Mouse (Mus musculus): ENCODE data around the gene Ccdc24. TPM values are rescaled to one million over a fixed set of nuclear protein-coding genes. Genes with fewer than 3 reads are reported as not detected.

The Ccdc24 gene
- total RNA-seq, 1 experiment: 1.0 TPM

DNA sequence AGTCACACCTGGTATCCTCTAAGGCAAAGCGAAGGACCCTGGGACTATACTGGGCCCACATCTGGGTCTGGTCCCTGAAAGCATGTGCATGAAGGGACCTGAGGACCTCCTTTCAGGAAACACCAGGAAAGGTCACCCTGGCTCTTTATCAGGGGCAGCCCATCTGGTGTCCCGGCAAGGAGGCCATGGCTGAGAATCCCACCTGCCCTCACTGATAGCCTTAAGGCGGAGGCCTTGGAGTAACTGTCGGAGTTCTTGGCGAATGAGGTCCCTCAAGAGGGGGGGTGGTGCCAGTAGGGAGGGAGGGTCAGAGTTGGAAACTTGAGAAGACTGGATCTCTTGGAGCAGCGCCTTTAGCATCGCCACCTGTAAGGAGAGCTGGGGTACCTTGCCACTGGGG lies 570 bp downstream of the Ccdc24 start:
- Histone ChIP-seq H3K9ac (ENCODE audit: insufficient read depth, low read depth, low read length, poor library complexity, severe bottlenecking) (no peak overlapping the region), H3K4me1 (ENCODE audit: control insufficient read depth in 2 of 2, insufficient read depth in 2 of 2, low read length in 2 of 2, poor library complexity in 1 of 2) (peaks cover 0 to 13% of the 10 kb centered on the region in 2 experiments; a peak in 2 of 4 replicates), H3K27ac (ENCODE audit: insufficient read depth, low read depth, low read length, poor library complexity, severe bottlenecking) (no peak overlapping the region), H3K36me3 (ENCODE audit: control insufficient read depth, insufficient read depth, low read length, poor library complexity, severe bottlenecking) (peaks cover 8% of the 10 kb centered on the region; the same call in 1 of the 2 replicates), H3K4me3 (ENCODE audit: insufficient read depth in 1 of 2, low read depth in 1 of 2, low read length in 2 of 2, poor library complexity in 1 of 2, severe bottlenecking in 1 of 2) (no peak overlapping the region), H3K9me3 (ENCODE audit: control insufficient read depth, insufficient read depth, low read depth, low read length) (no peaks in the 10 kb centered on the region)
- DNase-seq (ENCODE audit: low read depth, low spot score): no peak
- in situ Hi-C loops (cut with MboI; ENCODE audit: low sequenced_read_pairs in 2 of 2, unreplicated experiment in 2 of 2): no loop called here
- no peak for TF ChIP-seq ZNF384 (IDR thresholded peaks at IDR 0.05; ENCODE audit: low read depth, low read length)
- no peak for TF ChIP-seq MAFK (IDR thresholded peaks at IDR 0.05; ENCODE audit: insufficient read depth, low read depth, low read length)
- no peak for TF ChIP-seq ZC3H11A (IDR thresholded peaks at IDR 0.05; ENCODE audit: borderline replicate concordance, low read depth, low read length)
- TF ChIP-seq HCFC1 (IDR thresholded peaks at IDR 0.05; ENCODE audit: borderline replicate concordance, insufficient read depth, low read length): no peak
- TF ChIP-seq CHD2 (IDR thresholded peaks at IDR 0.05; ENCODE audit: low read depth, low read length): no peak

- H3K4me3 ChIP-seq (ENCODE audit: insufficient read depth in 1 of 2, low read depth in 1 of 2, low read length in 2 of 2, poor library complexity in 1 of 2, severe bottlenecking in 1 of 2): no peak overlapping the region
- in situ Hi-C loops (cut with MboI; ENCODE audit: low sequenced_read_pairs in 2 of 2, unreplicated experiment in 2 of 2): no loop called here
- TF ChIP-seq ZC3H11A (IDR thresholded peaks at IDR 0.05; ENCODE audit: borderline replicate concordance, low read depth, low read length): no peak
- no peak for TF ChIP-seq CHD2 (IDR thresholded peaks at IDR 0.05; ENCODE audit: low read depth, low read length)
- no peak for TF ChIP-seq MAFK (IDR thresholded peaks at IDR 0.05; ENCODE audit: insufficient read depth, low read depth, low read length)
- no peak for TF ChIP-seq ZNF384 (IDR thresholded peaks at IDR 0.05; ENCODE audit: low read depth, low read length)
- TF ChIP-seq HCFC1 (IDR thresholded peaks at IDR 0.05; ENCODE audit: borderline replicate concordance, insufficient read depth, low read length): no peak
- H3K4me1 ChIP-seq (ENCODE audit: control insufficient read depth in 2 of 2, insufficient read depth in 2 of 2, low read length in 2 of 2, poor library complexity in 1 of 2): peaks cover 0 to 13% of the 10 kb centered on the region in 2 experiments; a peak in 2 of 4 replicates
- H3K9me3 ChIP-seq (ENCODE audit: control insufficient read depth, insufficient read depth, low read depth, low read length): no peaks in the 10 kb centered on the region
- H3K36me3 ChIP-seq (ENCODE audit: control insufficient read depth, insufficient read depth, low read length, poor library complexity, severe bottlenecking): peaks cover 2% of the 10 kb centered on the region; the same call in 1 of the 2 replicates
- H3K27ac ChIP-seq (ENCODE audit: insufficient read depth, low read depth, low read length, poor library complexity, severe bottlenecking): no peak overlapping the region
- no peak overlapping the region for H3K9ac ChIP-seq (ENCODE audit: insufficient read depth, low read depth, low read length, poor library complexity, severe bottlenecking)
- DNase-seq (ENCODE audit: low read depth, low spot score): no peak
Observed at GRCm38 (mm10) chr4:117870437-117870836, 1.9 kb downstream of the Ccdc24 start.

- H3K4me1 ChIP-seq (ENCODE audit: control insufficient read depth in 2 of 2, insufficient read depth in 2 of 2, low read length in 2 of 2, poor library complexity in 1 of 2): peaks cover 0 to 13% of the 10 kb centered on the region in 2 experiments; a peak in 2 of 4 replicates
- no peak overlapping the region for H3K4me3 ChIP-seq (ENCODE audit: insufficient read depth in 1 of 2, low read depth in 1 of 2, low read length in 2 of 2, poor library complexity in 1 of 2, severe bottlenecking in 1 of 2)
- in situ Hi-C loops (cut with MboI; ENCODE audit: low sequenced_read_pairs in 2 of 2, unreplicated experiment in 2 of 2): no loop called here
- TF ChIP-seq HCFC1 (IDR thresholded peaks at IDR 0.05; ENCODE audit: borderline replicate concordance, insufficient read depth, low read length): no peak
- TF ChIP-seq CHD2 (IDR thresholded peaks at IDR 0.05; ENCODE audit: low read depth, low read length): no peak
- no peak for TF ChIP-seq ZC3H11A (IDR thresholded peaks at IDR 0.05; ENCODE audit: borderline replicate concordance, low read depth, low read length)
- TF ChIP-seq MAFK (IDR thresholded peaks at IDR 0.05; ENCODE audit: insufficient read depth, low read depth, low read length): no peak
- TF ChIP-seq ZNF384 (IDR thresholded peaks at IDR 0.05; ENCODE audit: low read depth, low read length): no peak
- no peaks in the 10 kb centered on the region for H3K9me3 ChIP-seq (ENCODE audit: control insufficient read depth, insufficient read depth, low read depth, low read length)
- H3K27ac ChIP-seq (ENCODE audit: insufficient read depth, low read depth, low read length, poor library complexity, severe bottlenecking): no peak overlapping the region
- peaks cover 6% of the 10 kb centered on the region; the same call in 1 of the 2 replicates for H3K36me3 ChIP-seq (ENCODE audit: control insufficient read depth, insufficient read depth, low read length, poor library complexity, severe bottlenecking)
- no peak overlapping the region for H3K9ac ChIP-seq (ENCODE audit: insufficient read depth, low read depth, low read length, poor library complexity, severe bottlenecking)
- no peak for DNase-seq (ENCODE audit: low read depth, low spot score)
Observed at GRCm38 (mm10) chr4:117869317-117869716, 3.0 kb downstream of the Ccdc24 start.

GRCm38 (mm10) chr4:117867823-117868222 lies 4.5 kb downstream of the Ccdc24 start:
- no peak overlapping the region for H3K9ac ChIP-seq (ENCODE audit: insufficient read depth, low read depth, low read length, poor library complexity, severe bottlenecking)
- no peak overlapping the region for H3K27ac ChIP-seq (ENCODE audit: insufficient read depth, low read depth, low read length, poor library complexity, severe bottlenecking)
- TF ChIP-seq ZC3H11A (IDR thresholded peaks at IDR 0.05; ENCODE audit: borderline replicate concordance, low read depth, low read length) (no peak), ZNF384 (IDR thresholded peaks at IDR 0.05; ENCODE audit: low read depth, low read length) (no peak), MAFK (IDR thresholded peaks at IDR 0.05; ENCODE audit: insufficient read depth, low read depth, low read length) (no peak), CHD2 (IDR thresholded peaks at IDR 0.05; ENCODE audit: low read depth, low read length) (no peak), HCFC1 (IDR thresholded peaks at IDR 0.05; ENCODE audit: borderline replicate concordance, insufficient read depth, low read length) (no peak)
- in situ Hi-C loops (cut with MboI; ENCODE audit: low sequenced_read_pairs in 2 of 2, unreplicated experiment in 2 of 2): no loop called here
- peaks cover 7% of the 10 kb centered on the region; the same call in 1 of the 2 replicates for H3K36me3 ChIP-seq (ENCODE audit: control insufficient read depth, insufficient read depth, low read length, poor library complexity, severe bottlenecking)
- peaks cover 0 to 13% of the 10 kb centered on the region in 2 experiments; a peak in 2 of 4 replicates for H3K4me1 ChIP-seq (ENCODE audit: control insufficient read depth in 2 of 2, insufficient read depth in 2 of 2, low read length in 2 of 2, poor library complexity in 1 of 2)
- peak overlapping the region in 1 of 2 experiments; percentile 39; a peak in 1 of 4 replicates for H3K4me3 ChIP-seq (ENCODE audit: insufficient read depth in 1 of 2, low read depth in 1 of 2, low read length in 2 of 2, poor library complexity in 1 of 2, severe bottlenecking in 1 of 2)
- DNase-seq (ENCODE audit: low read depth, low spot score): peak; percentile 51
- no peaks in the 10 kb centered on the region for H3K9me3 ChIP-seq (ENCODE audit: control insufficient read depth, insufficient read depth, low read depth, low read length)

All from ES-E14 (cell line).